Mouse (Mus musculus) right cerebral cortex, postnatal 36 days (tissue): ENCODE results near the gene Ppp1ca.

ENCODE experiments used
- DNase-seq, 2 experiments: peaks; one replicate each; pipeline ENCODE4 v3.0.0; 2022; ENCODE audit warnings: low spot score in 2 of 2, mixed read lengths in 1 of 2

The Ppp1ca gene

GRCm38 (mm10) chr19:4191528-4192250, at the start of gene Ppp1ca:
Gene Ppp1ca (plus strand): TSS chr19:4192065.
- peak; percentile 84 to 86 for DNase-seq

- no peak for DNase-seq
These were observed 49.3 kb upstream of the Ppp1ca start for GRCm38 (mm10) chr19:4142416-4143173.

GRCm38 (mm10) chr19:4143759-4144268, 48.1 kb upstream of the Ppp1ca start, which contains the start of gene Cabp4:
Gene Cabp4 (minus strand): TSS chr19:4144033.
- no peak for DNase-seq

GRCm38 (mm10) chr19:4144550-4145498, 47.0 kb upstream of the Ppp1ca start:
- no peak for DNase-seq

GRCm38 (mm10) chr19:4145936-4146335, 45.9 kb upstream of the Ppp1ca start:
- no peak for DNase-seq

GRCm38 (mm10) chr19:4146366-4147021, 45.4 kb upstream of the Ppp1ca start:
- DNase-seq = no peak

- no peak for DNase-seq
These were observed 44.9 kb upstream of the Ppp1ca start for GRCm38 (mm10) chr19:4147022-4147405.

GRCm38 (mm10) chr19:4147782-4148490, 43.9 kb upstream of the Ppp1ca start:
- no peak for DNase-seq

GRCm38 (mm10) chr19:4148491-4148806, 43.4 kb upstream of the Ppp1ca start, which contains the start of gene Coro1b:
Gene Coro1b (plus strand): TSS chr19:4148619.
- DNase-seq = peak; percentile 92 to 94

GRCm38 (mm10) chr19:4148819-4149218, 43.0 kb upstream of the Ppp1ca start:
- no peak for DNase-seq

- no peak for DNase-seq
These were observed 42.6 kb upstream of the Ppp1ca start for GRCm38 (mm10) chr19:4149283-4149682.

GRCm38 (mm10) chr19:4149764-4150461, 42.0 kb upstream of the Ppp1ca start:
- DNase-seq = no peak

GRCm38 (mm10) chr19:4150567-4151487, 41.0 kb upstream of the Ppp1ca start:
- no peak for DNase-seq

GRCm38 (mm10) chr19:4151488-4151860, 40.4 kb upstream of the Ppp1ca start:
- no peak for DNase-seq

GRCm38 (mm10) chr19:4151898-4152297, 40.0 kb upstream of the Ppp1ca start:
- DNase-seq = no peak

GRCm38 (mm10) chr19:4152445-4153231, 39.2 kb upstream of the Ppp1ca start:
- no peak for DNase-seq

GRCm38 (mm10) chr19:4153232-4153654, 38.6 kb upstream of the Ppp1ca start, which contains the start of gene Ptprcap:
Gene Ptprcap (plus strand): TSS chr19:4153604.
- DNase-seq = no peak
